Mouse (Mus musculus) liver, embryonic 14.5 days (tissue): ENCODE measurements around the gene Actl11. TPM values are rescaled to one million over a fixed set of nuclear protein-coding genes. Genes with fewer than 3 reads are reported as not detected.

Experiments
- ATAC-seq: fragments of 200-750 bp; cut with Nextera tagmentation; 2 replicates; pipeline ENCODE4 v1.8.0; 2017; ENCODE audit warnings: moderate number of reproducible peaks, mild to moderate bottlenecking, moderate library complexity; ENCODE audit not compliant: insufficient read depth
- DNase-seq, 3 experiments: peaks; one replicate each; pipeline ENCODE4 v3.0.0-alpha.2; 2012 to 2013; ENCODE audit warnings: low read depth in 3 of 3, low spot score in 3 of 3
- H3K27ac ChIP-seq: fragments of 300-500 bp; sonication (generic); 2 replicates; pipeline ENCODE4 v1.5.1; 2014; ENCODE audit warnings: moderate library complexity, mild to moderate bottlenecking, control low read depth, inconsistent platforms
- H3K27me3 ChIP-seq: fragments of 300-500 bp; sonication (generic); 2 replicates; pipeline ENCODE4 v1.6.1; 2014; ENCODE audit warnings: mild to moderate bottlenecking, low read length, moderate library complexity; ENCODE audit not compliant: control insufficient read depth, insufficient read depth
- H3K36me3 ChIP-seq: fragments of 300-500 bp; sonication (generic); replicated peaks from 2 replicates; pipeline ENCODE4 v1.6.1; 2014; ENCODE audit warnings: low read depth; ENCODE audit not compliant: control insufficient read depth, insufficient read depth
- H3K4me1 ChIP-seq, 2 experiments: fragments of 200-500 bp in 1 of 2; fragments of 300-500 bp in 1 of 2; sonication (generic) in 1 of 2; replicated peaks; 2 replicates each; pipeline ENCODE4 v1.6.1; 2012 to 2014; ENCODE audit warnings: antibody characterized with exemption in 1 of 2, inconsistent platforms in 1 of 2, low read length in 1 of 2; ENCODE audit not compliant: control insufficient read depth in 2 of 2, insufficient read depth in 2 of 2
- H3K4me2 ChIP-seq: fragments of 300-500 bp; sonication (generic); 2 replicates; pipeline ENCODE4 v1.6.1; 2014; ENCODE audit warnings: low read depth, mild to moderate bottlenecking, control low read depth, moderate library complexity
- H3K4me3 ChIP-seq, 2 experiments: fragments of 200-500 bp in 1 of 2; fragments of 300-500 bp in 1 of 2; sonication (generic) in 1 of 2; 2 replicates each; pipeline ENCODE4 v1.5.1; 2012 to 2014; ENCODE audit warnings: low read depth in 2 of 2, low read length in 2 of 2, mild to moderate bottlenecking in 2 of 2, control low read depth in 1 of 2, inconsistent platforms in 1 of 2, moderate library complexity in 1 of 2; ENCODE audit not compliant: insufficient read depth in 1 of 2
- H3K9ac ChIP-seq: fragments of 300-500 bp; sonication (generic); replicated peaks from 2 replicates; pipeline ENCODE4 v1.6.1; 2014; ENCODE audit warnings: mild to moderate bottlenecking, control low read depth, moderate library complexity
- H3K9me3 ChIP-seq: fragments of 300-500 bp; sonication (generic); 2 replicates; pipeline ENCODE4 v1.6.1; 2016; ENCODE audit warnings: low read length, mixed read lengths; ENCODE audit not compliant: control insufficient read depth
- CTCF ChIP-seq: IDR thresholded peaks from 2 replicates; pipeline ENCODE4 v1.5.1; 2016; ENCODE audit warnings: antibody characterized with exemption, low read depth, control low read depth
- EP300 ChIP-seq: IDR thresholded peaks from 2 replicates; pipeline ENCODE4 v1.6.1; 2016; ENCODE audit warnings: antibody characterized with exemption, low read depth
- WGBS: fragments of 180-500 bp; shearing (Covaris S2); extraction: QIAGEN DNeasy Blood & Tissue Kit; methylation state at CpG from one replicate; pipeline ENCODE4 v1.1.7; 2014; ENCODE audit not compliant: insufficient replicate concordance; 5-methylcytosine and 5-hydroxymethylcytosine counted together
- polyA plus RNA-seq, 2 experiments: library from polyadenylated mRNA; depleted of rRNA in 1 of 2; stranded (reverse) in 1 of 2; unstranded in 1 of 2; fragments of >200 nt; fragmentation: Nextera tagmentation in 1 of 2; extraction: Ambion mirVana in 1 of 2; gene quantifications; 2 replicates each; pipeline versions ENCODE4 v1.2.1 to v1.2.3; 2012 to 2014

Actl11 gene
- polyA plus RNA-seq, 2 experiments, result not detected

DNA sequence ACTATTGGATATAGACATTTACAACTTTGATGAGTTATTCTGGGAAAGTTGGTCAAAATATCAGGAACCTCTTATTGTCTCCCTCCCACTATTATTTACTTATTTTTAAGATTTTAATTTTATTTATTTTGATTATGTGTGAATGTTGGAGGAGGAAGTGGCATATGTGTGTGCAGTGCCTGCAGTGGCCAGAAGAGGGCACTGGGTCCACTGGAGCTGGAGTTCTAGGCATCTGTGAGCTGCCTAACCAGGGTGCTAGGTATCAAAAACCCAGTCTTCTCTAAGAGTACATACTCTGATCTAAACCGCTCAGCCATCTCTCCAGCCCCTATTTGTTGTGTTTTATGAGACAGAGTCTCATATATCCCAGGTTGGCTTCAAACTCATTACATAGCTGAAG lies 37.2 kb upstream of the Actl11 start:
- H3K9ac ChIP-seq, result no peak overlapping the region
- no peak overlapping the region for H3K4me2 ChIP-seq
- H3K9me3 ChIP-seq, result no peaks in the 10 kb centered on the region
- peaks cover 2 to 6% of the 10 kb centered on the region in 2 experiments; a peak in 3 of 4 replicates for H3K4me1 ChIP-seq
- H3K36me3 ChIP-seq, result no peaks in the 10 kb centered on the region
- H3K27ac ChIP-seq, result no peak overlapping the region
- ATAC-seq, result no peak
- H3K4me3 ChIP-seq, result no peak overlapping the region
- H3K27me3 ChIP-seq, result no peaks in the 10 kb centered on the region; the same call in 1 of the 2 replicates
- WGBS, result 82% methylated on average over 1 of the region's 1 CpGs
- TF ChIP-seq EP300 (no peak), CTCF (peak; percentile 79)
- no peak for DNase-seq

GRCm38 (mm10) chr9:107898563-107898962 lies 29.7 kb upstream of the Actl11 start:
- H3K27ac ChIP-seq, result no peak overlapping the region
- H3K4me2 ChIP-seq, result no peak overlapping the region
- no peak overlapping the region for H3K9ac ChIP-seq
- 81% methylated on average over 10 of the region's 10 CpGs for WGBS
- H3K36me3 ChIP-seq, result no peaks in the 10 kb centered on the region
- ATAC-seq (no peak), DNase-seq (no peak)
- no peak for TF ChIP-seq EP300
- no peak for TF ChIP-seq CTCF
- no peak overlapping the region for H3K4me3 ChIP-seq
- peaks cover 3% of the 10 kb centered on the region for H3K27me3 ChIP-seq
- no peaks in the 10 kb centered on the region for H3K9me3 ChIP-seq
- H3K4me1 ChIP-seq, result no peaks in the 10 kb centered on the region

DNA sequence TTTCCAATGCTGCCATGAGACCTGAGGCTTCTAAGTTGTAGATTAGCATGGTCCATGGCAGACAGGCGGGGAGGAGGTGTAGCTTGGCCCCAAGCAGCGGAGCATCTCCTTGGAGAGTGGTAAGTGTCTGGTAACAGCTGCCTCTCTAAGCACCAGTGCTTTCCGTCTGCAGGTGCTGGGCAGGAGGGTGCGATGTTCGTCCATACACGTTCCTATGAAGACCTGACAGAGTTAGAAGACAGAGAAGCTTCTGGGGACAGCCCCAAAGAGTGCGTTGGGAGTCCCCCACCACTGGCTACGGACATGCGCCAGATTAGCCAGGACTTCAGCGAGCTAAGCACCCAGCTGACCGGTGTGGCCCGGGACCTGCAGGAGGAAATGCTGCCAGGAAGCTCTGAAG lies 28.4 kb upstream of the Actl11 start:
- Histone ChIP-seq H3K4me2 (no peak overlapping the region), H3K9ac (no peak overlapping the region), H3K27me3 (peaks cover 3% of the 10 kb centered on the region), H3K9me3 (no peaks in the 10 kb centered on the region), H3K4me3 (no peak overlapping the region), H3K36me3 (no peaks in the 10 kb centered on the region), H3K4me1 (no peaks in the 10 kb centered on the region), H3K27ac (no peak overlapping the region)
- no peak for DNase-seq
- 63% methylated on average over 12 of the region's 12 CpGs for WGBS
- no peak for TF ChIP-seq EP300
- TF ChIP-seq CTCF, result no peak
- ATAC-seq, result no peak

DNA sequence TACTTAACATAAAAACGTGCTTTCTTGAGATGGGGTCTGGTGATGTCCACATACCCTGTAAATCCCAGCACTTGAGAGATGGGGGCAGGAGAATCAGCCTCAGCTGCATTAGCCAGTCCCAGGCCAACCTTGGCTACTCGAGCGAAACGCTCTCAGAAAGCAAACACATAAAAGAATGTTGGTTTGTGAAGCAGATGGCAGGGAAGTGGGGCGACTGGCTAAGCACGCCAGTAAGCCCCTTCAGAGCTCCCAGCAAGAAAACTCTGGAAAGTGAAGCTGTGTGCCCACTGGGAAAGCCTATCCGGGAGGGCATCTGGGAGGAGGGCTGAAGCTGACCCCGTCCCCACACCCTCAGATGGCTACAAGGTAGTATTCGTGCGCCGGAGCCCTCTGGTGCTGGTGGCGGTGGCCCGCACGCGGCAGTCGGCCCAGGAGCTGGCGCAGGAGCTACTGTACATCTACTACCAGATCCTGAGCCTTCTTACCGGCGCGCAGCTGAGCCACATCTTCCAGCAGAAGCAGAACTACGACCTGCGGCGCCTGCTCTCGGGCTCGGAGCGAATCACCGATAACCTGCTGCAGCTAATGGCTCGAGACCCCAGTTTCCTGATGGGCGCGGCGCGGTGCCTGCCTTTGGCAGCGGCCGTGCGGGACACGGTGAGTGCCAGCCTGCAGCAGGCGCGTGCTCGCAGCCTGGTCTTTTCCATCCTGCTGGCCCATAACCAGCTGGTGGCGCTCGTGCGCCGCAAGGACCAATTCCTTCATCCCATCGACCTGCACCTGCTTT lies 27.2 kb upstream of the Actl11 start:
- no peaks in the 10 kb centered on the region for H3K9me3 ChIP-seq
- H3K36me3 ChIP-seq, result no peaks in the 10 kb centered on the region
- TF ChIP-seq EP300, result no peak
- TF ChIP-seq CTCF, result peak; percentile 83
- no peak overlapping the region for H3K27ac ChIP-seq
- peak; percentile 46; the same call in 1 of the 2 replicates for ATAC-seq
- peak overlapping the region in 1 of 2 experiments; percentile 23; a peak in 1 of 4 replicates for H3K4me3 ChIP-seq
- H3K27me3 ChIP-seq, result peaks cover 3% of the 10 kb centered on the region
- DNase-seq, result peak in 1 of 3 experiments; percentile 39
- peaks cover 0 to under 1% of the 10 kb centered on the region in 2 experiments; a peak in 1 of 4 replicates for H3K4me1 ChIP-seq
- H3K4me2 ChIP-seq, result peak overlapping the region; percentile 52
- H3K9ac ChIP-seq, result peak overlapping the region; percentile 3; the same call in 1 of the 2 replicates
- 20% methylated on average over 44 of the region's 44 CpGs for WGBS

DNA sequence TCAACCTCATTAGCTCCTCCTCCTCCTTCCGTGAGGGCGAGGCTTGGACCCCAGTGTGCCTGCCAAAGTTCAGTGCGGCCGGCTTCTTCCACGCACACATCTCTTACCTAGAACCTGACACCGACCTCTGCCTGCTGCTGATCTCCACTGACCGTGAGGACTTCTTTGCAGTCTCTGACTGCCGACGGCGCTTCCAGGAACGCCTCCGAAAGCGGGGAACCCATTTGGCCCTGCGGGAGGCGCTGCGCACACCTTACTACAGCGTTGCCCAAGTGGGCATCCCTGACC lies 26.7 kb upstream of the Actl11 start:
- H3K27me3 ChIP-seq, result peaks cover 3% of the 10 kb centered on the region
- DNase-seq, result no peak
- WGBS, result 39% methylated on average over 17 of the region's 17 CpGs
- no peak overlapping the region for H3K4me2 ChIP-seq
- H3K9ac ChIP-seq, result no peak overlapping the region
- no peak for ATAC-seq
- no peak overlapping the region for H3K4me3 ChIP-seq
- no peaks in the 10 kb centered on the region for H3K9me3 ChIP-seq
- peaks cover 3 to 6% of the 10 kb centered on the region in 2 experiments for H3K4me1 ChIP-seq
- no peak overlapping the region for H3K27ac ChIP-seq
- no peaks in the 10 kb centered on the region for H3K36me3 ChIP-seq
- TF ChIP-seq CTCF (no peak), EP300 (no peak)
